Mouse (Mus musculus) liver, embryonic 13.5 days (tissue): ENCODE measurements around the gene Tnni3. TPM values are rescaled to one million over a fixed set of nuclear protein-coding genes. Genes with fewer than 3 reads are reported as not detected.

Experiments used
- ATAC-seq: fragments of 200-750 bp; cut with Nextera tagmentation; 2 replicates; pipeline ENCODE4 v1.8.0; 2017; ENCODE audit warnings: low read depth, mild to moderate bottlenecking, moderate number of reproducible peaks, moderate library complexity
- DNase-seq: peaks from one replicate; pipeline ENCODE4 v3.0.0; 2022
- H3K27ac ChIP-seq: fragments of 300-500 bp; sonication (generic); 2 replicates; pipeline ENCODE4 v1.5.1; 2015; ENCODE audit warnings: moderate library complexity, mild to moderate bottlenecking, inconsistent platforms
- H3K27me3 ChIP-seq: fragments of 300-500 bp; sonication (generic); 2 replicates; pipeline ENCODE4 v1.6.1; 2015; ENCODE audit warnings: mild to moderate bottlenecking, inconsistent platforms
- H3K36me3 ChIP-seq: fragments of 300-500 bp; sonication (generic); 2 replicates; pipeline ENCODE4 v1.6.1; 2015; ENCODE audit warnings: mild to moderate bottlenecking, inconsistent platforms
- H3K4me1 ChIP-seq: fragments of 300-500 bp; sonication (generic); replicated peaks from 2 replicates; pipeline ENCODE4 v1.6.1; 2015; ENCODE audit warnings: inconsistent platforms
- H3K4me2 ChIP-seq: fragments of 300-500 bp; sonication (generic); 2 replicates; pipeline ENCODE4 v1.6.1; 2015; ENCODE audit warnings: inconsistent platforms, mild to moderate bottlenecking, moderate library complexity
- H3K4me3 ChIP-seq: fragments of 300-500 bp; sonication (generic); replicated peaks from 2 replicates; pipeline ENCODE4 v1.5.1; 2015; ENCODE audit warnings: mild to moderate bottlenecking, inconsistent platforms
- H3K9ac ChIP-seq: fragments of 300-500 bp; sonication (generic); 2 replicates; pipeline ENCODE4 v1.6.1; 2015; ENCODE audit warnings: mild to moderate bottlenecking, inconsistent platforms
- H3K9me3 ChIP-seq: fragments of 300-500 bp; sonication (generic); replicated peaks from 2 replicates; pipeline ENCODE4 v1.6.1; 2016; ENCODE audit warnings: inconsistent platforms
- WGBS: fragments of 180-500 bp; shearing (Covaris S2); methylation state at CpG from one replicate; pipeline ENCODE4 v1.1.7; 2015; ENCODE audit not compliant: insufficient replicate concordance; 5-methylcytosine and 5-hydroxymethylcytosine counted together
- polyA plus RNA-seq: library from polyadenylated mRNA; unstranded; fragments of >200 nt; fragmentation: Nextera tagmentation; extraction: Ambion mirVana; gene quantifications from 2 replicates; pipeline ENCODE4 v1.2.1, GENCODE M21; 2015

Tnni3 gene
- polyA plus RNA-seq, 1 experiment from 2014 or later: 1.1 TPM

DNA sequence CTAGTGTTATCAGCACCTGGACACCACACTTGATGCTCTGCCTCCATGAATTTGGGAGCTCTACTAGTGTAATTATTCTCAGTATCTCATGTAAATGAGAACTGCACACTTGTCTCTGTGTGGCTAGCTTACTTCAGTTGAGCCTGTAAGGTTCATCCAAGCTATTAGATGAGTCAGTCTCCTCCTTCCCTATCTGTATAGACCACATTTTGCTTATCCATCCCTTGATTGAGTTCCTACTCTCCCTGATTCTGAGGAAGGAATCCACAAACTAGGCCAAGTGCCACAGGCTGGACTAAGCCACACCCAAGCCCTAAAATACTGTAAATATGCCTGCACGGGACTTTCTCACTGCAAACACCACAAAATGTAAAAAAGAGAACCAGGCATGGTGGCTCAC is 30.0 kb downstream of the Tnni3 start:
- WGBS: 25% methylated on average over 1 of the region's 1 CpGs
- ATAC-seq: peak; percentile 60
- H3K36me3 ChIP-seq: peaks cover 87% of the 10 kb centered on the region

GRCm38 (mm10) chr7:4492284-4493224 is 31.5 kb downstream of the Tnni3 start:
- ATAC-seq: peak; percentile 38; the same call in 1 of the 2 replicates
- H3K4me1 ChIP-seq: peaks cover 64% of the 10 kb centered on the region
- H3K27ac ChIP-seq: no peak overlapping the region
- H3K9ac ChIP-seq: no peak overlapping the region
- H3K4me2 ChIP-seq: no peak overlapping the region
- no peak overlapping the region for H3K4me3 ChIP-seq
- H3K9me3 ChIP-seq: no peaks in the 10 kb centered on the region
- WGBS: 63% methylated on average over 13 of the region's 13 CpGs
- peaks cover 92% of the 10 kb centered on the region for H3K36me3 ChIP-seq
- no peak for DNase-seq
- H3K27me3 ChIP-seq: no peaks in the 10 kb centered on the region

More for the DNA sequence above, 30.0 kb downstream of the Tnni3 start:
- no peak overlapping the region for H3K9ac ChIP-seq
- DNase-seq: no peak
- H3K27me3 ChIP-seq: no peaks in the 10 kb centered on the region
- H3K4me1 ChIP-seq: peaks cover 79% of the 10 kb centered on the region
- H3K4me2 ChIP-seq: peak overlapping the region; percentile 3; the same call in 1 of the 2 replicates
- H3K4me3 ChIP-seq: no peak overlapping the region
- peak overlapping the region; percentile 25 for H3K27ac ChIP-seq
- H3K9me3 ChIP-seq: no peaks in the 10 kb centered on the region

DNA sequence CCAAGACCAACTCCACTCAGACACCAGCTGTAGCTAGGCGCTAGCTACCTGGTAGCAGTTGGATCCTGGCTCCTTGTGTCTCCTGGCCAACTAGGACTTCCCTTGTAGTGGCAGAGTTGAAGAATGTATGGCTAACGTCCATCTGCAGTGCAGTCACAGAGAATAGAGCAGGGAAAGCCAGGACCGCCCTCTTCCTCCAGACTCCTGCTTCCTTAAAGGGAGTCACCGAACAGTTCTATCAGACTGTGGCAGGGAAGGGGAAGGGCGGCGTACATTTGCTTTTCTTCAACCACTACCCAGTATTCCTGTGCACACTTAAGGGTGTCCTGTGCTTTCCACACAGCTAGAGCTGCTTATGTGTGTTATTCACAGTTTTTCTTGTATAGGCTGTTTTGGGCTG is 32.7 kb downstream of the Tnni3 start:
- Histone ChIP-seq H3K27ac (0 out of 2 replicates have a peak overlapping the region, but pooled peaks have one; percentile 47), H3K4me3 (no peak overlapping the region), H3K4me1 (peaks cover 58% of the 10 kb centered on the region), H3K9me3 (no peaks in the 10 kb centered on the region), H3K4me2 (no peak overlapping the region), H3K36me3 (peaks cover 91% of the 10 kb centered on the region), H3K9ac (no peak overlapping the region), H3K27me3 (no peaks in the 10 kb centered on the region)
- no peak for DNase-seq
- 45% methylated on average over 6 of the region's 6 CpGs for WGBS
- 0 out of 2 replicates have a peak, but pooled peaks have one; percentile 16 for ATAC-seq

DNA sequence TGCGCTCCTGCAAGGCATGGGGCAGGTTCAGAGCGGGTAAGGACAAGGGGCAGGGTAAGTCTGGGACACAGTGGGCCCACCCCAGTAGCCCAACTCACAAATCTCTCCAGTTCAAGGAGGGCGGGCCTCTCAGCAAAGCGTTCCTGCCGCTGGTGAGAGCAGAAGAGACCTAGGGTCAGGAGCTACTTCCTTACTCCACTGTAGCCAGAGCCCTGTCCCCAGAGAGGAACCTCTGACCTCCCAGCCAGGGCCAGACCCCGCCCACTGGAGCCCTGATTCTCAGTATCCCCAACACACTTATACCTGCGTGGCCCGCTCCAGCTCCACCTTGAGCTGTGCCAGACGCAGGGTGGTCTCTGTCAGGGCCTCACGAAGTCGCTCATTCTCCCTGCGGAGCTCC is 41.7 kb downstream of the Tnni3 start:
- peaks cover 65% of the 10 kb centered on the region for H3K36me3 ChIP-seq
- no peak for DNase-seq
- WGBS: 84% methylated on average over 12 of the region's 12 CpGs

DNA sequence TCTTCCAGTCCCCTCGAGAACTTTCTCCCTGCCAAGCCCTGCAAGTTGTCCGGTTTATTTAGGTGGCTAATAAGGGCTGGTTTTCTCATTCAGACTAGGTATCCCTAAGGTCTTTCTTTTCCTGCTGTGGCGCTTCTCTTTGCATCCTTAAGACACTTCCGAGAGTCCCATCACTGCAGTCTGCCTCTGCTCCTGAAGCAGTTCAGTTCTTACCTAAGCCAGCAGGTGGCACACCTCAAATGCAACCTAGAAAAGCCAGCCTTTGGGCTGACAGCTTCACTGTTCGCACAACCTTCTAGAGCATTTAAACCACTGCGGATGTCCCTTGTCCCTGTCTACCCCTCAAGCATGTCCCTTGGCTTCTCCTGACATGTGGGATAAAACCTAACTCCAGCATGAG is 44.4 kb downstream of the Tnni3 start:
- no peak overlapping the region for H3K27ac ChIP-seq
- peaks cover 45% of the 10 kb centered on the region for H3K27me3 ChIP-seq
- no peaks in the 10 kb centered on the region for H3K9me3 ChIP-seq
- peaks cover 41% of the 10 kb centered on the region for H3K36me3 ChIP-seq
- no peak overlapping the region for H3K4me3 ChIP-seq
- no peak overlapping the region for H3K9ac ChIP-seq
- no peak for DNase-seq
- 45% methylated on average over 6 of the region's 6 CpGs for WGBS
- H3K4me1 ChIP-seq: peaks cover 18% of the 10 kb centered on the region; the same call in 1 of the 2 replicates
- H3K4me2 ChIP-seq: no peak overlapping the region
- no peak for ATAC-seq

More for the DNA sequence above, 41.7 kb downstream of the Tnni3 start:
- ATAC-seq: no peak
- Histone ChIP-seq H3K4me2 (no peak overlapping the region), H3K9me3 (no peaks in the 10 kb centered on the region), H3K4me3 (no peak overlapping the region), H3K9ac (no peak overlapping the region), H3K4me1 (peaks cover 18% of the 10 kb centered on the region; the same call in 1 of the 2 replicates), H3K27ac (no peak overlapping the region), H3K27me3 (peaks cover 23% of the 10 kb centered on the region)

DNA sequence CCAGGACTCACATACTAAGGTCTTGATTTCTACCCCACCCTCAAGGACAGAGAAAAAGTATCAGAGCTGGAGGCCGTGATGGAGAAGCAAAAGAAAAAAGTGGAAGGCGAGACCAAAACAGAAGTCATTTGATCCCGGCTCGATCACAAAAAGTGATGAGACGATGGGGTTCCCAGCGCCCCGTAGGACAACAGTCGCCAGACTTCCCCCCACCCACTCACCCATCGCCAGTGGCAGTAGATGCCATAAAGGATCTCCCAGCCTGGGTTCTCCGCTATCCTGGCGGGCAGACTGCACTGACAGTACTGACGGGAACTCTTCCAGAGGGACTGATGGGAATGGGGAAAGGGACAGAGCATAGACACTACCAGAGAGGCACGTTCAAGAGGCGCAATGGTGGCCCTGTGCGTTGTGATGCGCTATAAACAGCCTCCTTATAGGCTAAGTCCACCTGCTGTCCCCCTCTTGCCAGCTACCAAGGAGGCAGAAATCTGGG is 45.2 kb downstream of the Tnni3 start:
- peak overlapping the region; percentile 43 for H3K4me3 ChIP-seq
- peaks cover 32% of the 10 kb centered on the region for H3K36me3 ChIP-seq
- H3K27ac ChIP-seq: no peak overlapping the region; the same call in 1 of the 2 replicates
- H3K27me3 ChIP-seq: peaks cover 53% of the 10 kb centered on the region
- ATAC-seq: no peak
- peaks cover 18% of the 10 kb centered on the region; the same call in 1 of the 2 replicates for H3K4me1 ChIP-seq
- H3K9ac ChIP-seq: no peak overlapping the region
- peak overlapping the region; percentile 57 for H3K4me2 ChIP-seq
- 7% methylated on average over 16 of the region's 16 CpGs for WGBS
- H3K9me3 ChIP-seq: no peaks in the 10 kb centered on the region
- DNase-seq: no peak

GRCm38 (mm10) chr7:4478021-4478795 is 45.8 kb downstream of the Tnni3 start:
- H3K4me2 ChIP-seq: peak overlapping the region; percentile 57
- H3K27ac ChIP-seq: no peak overlapping the region; the same call in 1 of the 2 replicates
- H3K9ac ChIP-seq: peak overlapping the region; percentile 13; the same call in 1 of the 2 replicates
- peaks cover 59% of the 10 kb centered on the region for H3K27me3 ChIP-seq
- H3K4me3 ChIP-seq: peak overlapping the region; percentile 43
- 2% methylated on average over 39 of the region's 39 CpGs for WGBS
- H3K9me3 ChIP-seq: no peaks in the 10 kb centered on the region
- DNase-seq: no peak
- peaks cover 18% of the 10 kb centered on the region; the same call in 1 of the 2 replicates for H3K4me1 ChIP-seq
- ATAC-seq: peak; percentile 68
- peaks cover 26% of the 10 kb centered on the region for H3K36me3 ChIP-seq

- H3K4me2 ChIP-seq: no peak overlapping the region
- H3K27ac ChIP-seq: no peak overlapping the region
- peaks cover 25% of the 10 kb centered on the region for H3K4me1 ChIP-seq
- H3K36me3 ChIP-seq: no peaks in the 10 kb centered on the region
- ATAC-seq (no peak), DNase-seq (no peak)
- H3K27me3 ChIP-seq: peaks cover 95% of the 10 kb centered on the region
- H3K4me3 ChIP-seq: no peak overlapping the region
- no peak overlapping the region for H3K9ac ChIP-seq
- H3K9me3 ChIP-seq: no peaks in the 10 kb centered on the region
- WGBS: 9% methylated on average over 19 of the region's 19 CpGs
Observed at GRCm38 (mm10) chr7:4473940-4474339, 50.1 kb downstream of the Tnni3 start.

GRCm38 (mm10) chr7:4471179-4471555 is 52.9 kb downstream of the Tnni3 start:
- Histone ChIP-seq H3K4me2 (peak overlapping the region; percentile 57), H3K9me3 (no peaks in the 10 kb centered on the region), H3K27me3 (peaks cover 79% of the 10 kb centered on the region), H3K27ac (no peak overlapping the region), H3K9ac (no peak overlapping the region), H3K36me3 (no peaks in the 10 kb centered on the region), H3K4me1 (peaks cover 11% of the 10 kb centered on the region), H3K4me3 (peak overlapping the region; percentile 37)
- peak; percentile 48 for DNase-seq
- 3% methylated on average over 24 of the region's 24 CpGs for WGBS
- peak; percentile 57 for ATAC-seq

GRCm38 (mm10) chr7:4470275-4471178 is 53.5 kb downstream of the Tnni3 start:
- Histone ChIP-seq H3K9me3 (no peaks in the 10 kb centered on the region), H3K27me3 (peaks cover 73% of the 10 kb centered on the region), H3K4me1 (peaks cover 11% of the 10 kb centered on the region), H3K4me2 (peak overlapping the region; percentile 57), H3K9ac (no peak overlapping the region), H3K27ac (no peak overlapping the region), H3K36me3 (no peaks in the 10 kb centered on the region), H3K4me3 (peak overlapping the region; percentile 37)
- WGBS: 5% methylated on average over 35 of the region's 35 CpGs
- ATAC-seq (peak; percentile 52), DNase-seq (peak; percentile 41)
